Mouse (Mus musculus) liver, embryonic 14.5 days (tissue): Measurements from ENCODE around the gene Cntn5.

Source experiments
- CTCF ChIP-seq: IDR thresholded peaks from 2 replicates; pipeline ENCODE4 v1.5.1; 2016; ENCODE audit warnings: antibody characterized with exemption, low read depth, control low read depth
- EP300 ChIP-seq: IDR thresholded peaks from 2 replicates; pipeline ENCODE4 v1.6.1; 2016; ENCODE audit warnings: antibody characterized with exemption, low read depth

GRCm38 (mm10) chr9:10324697-10325368, 579.7 kb downstream of the Cntn5 start:
- TF ChIP-seq CTCF (peak; percentile 61), EP300 (no peak)
